Mouse (Mus musculus) v-Abl transformed pro-B cells (cell line): ENCODE results near the gene Dbi.

Source experiments
- in situ Hi-C, 2 experiments: fragments of 400-800 bp; cut with MboI; formaldehyde crosslinking; loops; one replicate each; pipeline ENCODE4 v1.15.1; 2025; ENCODE audit not compliant: unreplicated experiment in 2 of 2

The Dbi gene

GRCm38 (mm10) chr1:120090880-120091570 is 29.9 kb downstream of the Dbi start:
- in situ Hi-C loops: loop anchor here in 1 of 2 experiments (5.0 kb wide), 1 partner anchor 59 kb away; no protein-coding TSS in a partner anchor

- in situ Hi-C loops: loop anchor here in 1 of 2 experiments (5.0 kb wide), 1 partner anchor 57 kb away; no protein-coding TSS in a partner anchor
Observed at GRCm38 (mm10) chr1:120089180-120089579, 31.7 kb downstream of the Dbi start.

GRCm38 (mm10) chr1:120086644-120087043 is 34.2 kb downstream of the Dbi start:
- in situ Hi-C loops: loop anchor here in 1 of 2 experiments (5.0 kb wide), 1 partner anchor 54 kb away; no protein-coding TSS in a partner anchor

DNA sequence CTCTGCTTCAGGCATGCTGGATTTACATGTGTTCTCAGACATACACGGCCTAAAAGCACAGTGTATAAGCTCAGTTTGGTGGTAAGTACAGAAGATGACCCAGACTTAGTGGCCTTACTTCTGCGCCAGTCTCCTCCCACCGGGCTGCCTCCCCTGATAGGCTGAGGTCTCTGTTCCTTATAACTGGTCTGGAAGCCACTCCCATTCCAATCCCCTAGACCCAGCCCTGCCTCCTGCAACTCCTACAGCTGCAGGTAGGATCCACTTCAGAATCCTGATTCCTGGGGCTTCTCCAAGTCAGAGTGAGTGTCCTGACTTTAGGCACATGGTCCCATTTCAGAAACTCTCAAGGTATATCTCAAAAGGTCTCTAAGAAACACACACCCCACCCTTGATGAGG is 35.2 kb downstream of the Dbi start:
- in situ Hi-C loops: loop anchor here in 1 of 2 experiments (5.0 kb wide), 1 partner anchor 53 kb away; no protein-coding TSS in a partner anchor

- in situ Hi-C loops: no loop called here
Observed at GRCm38 (mm10) chr1:120083921-120084517, 36.9 kb downstream of the Dbi start.

DNA sequence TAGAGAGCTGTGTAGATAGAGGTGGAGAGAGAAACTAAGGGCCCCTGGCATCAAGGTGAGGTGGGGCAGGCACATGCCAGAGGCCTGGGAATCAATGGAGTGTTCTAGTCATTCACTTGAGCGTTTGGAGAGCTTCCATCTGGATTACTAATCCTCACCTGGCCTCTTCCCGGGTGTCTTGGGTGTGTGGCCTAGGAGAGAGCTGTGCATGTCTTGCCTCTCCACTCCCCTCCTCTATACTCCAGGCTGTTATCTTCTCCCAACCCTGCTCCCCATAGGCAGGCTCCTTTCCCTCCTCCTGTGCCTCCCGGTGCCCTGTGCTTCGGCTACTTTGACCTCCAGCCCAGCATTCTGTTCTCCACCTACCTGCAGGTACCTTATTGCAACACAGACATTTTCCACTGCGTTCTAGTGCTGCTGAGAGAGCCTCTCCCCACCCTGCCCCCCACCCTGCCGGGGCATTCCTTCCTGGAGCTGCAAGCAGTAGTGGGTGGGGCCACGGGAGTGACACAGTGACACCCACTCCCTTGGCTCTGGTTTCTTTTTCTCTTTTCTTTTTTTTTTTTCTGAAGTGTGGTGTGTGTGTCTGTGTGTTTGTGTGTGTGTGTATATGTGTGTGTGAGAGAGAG is 37.8 kb downstream of the Dbi start:
- in situ Hi-C loops: no loop called here

DNA sequence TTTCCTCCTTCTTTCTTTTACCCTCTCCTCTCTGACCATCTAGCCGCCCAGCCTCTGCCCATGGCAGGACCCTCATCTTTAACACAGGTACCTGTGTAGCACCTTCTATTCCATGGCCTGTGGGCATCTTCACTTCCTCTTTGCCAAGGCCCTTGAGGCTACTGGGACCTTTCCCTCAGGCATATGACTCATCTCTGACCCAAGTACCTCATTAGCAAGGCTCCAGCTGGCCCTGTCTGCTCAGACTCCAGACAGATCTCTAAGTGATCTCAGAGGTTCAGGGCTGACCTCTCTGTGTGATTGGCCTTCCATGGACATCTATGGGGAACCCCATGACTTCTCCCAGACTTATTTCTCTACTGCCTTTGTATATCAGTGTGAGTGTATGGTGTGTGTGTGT is 40.2 kb downstream of the Dbi start:
- in situ Hi-C loops: no loop called here

DNA sequence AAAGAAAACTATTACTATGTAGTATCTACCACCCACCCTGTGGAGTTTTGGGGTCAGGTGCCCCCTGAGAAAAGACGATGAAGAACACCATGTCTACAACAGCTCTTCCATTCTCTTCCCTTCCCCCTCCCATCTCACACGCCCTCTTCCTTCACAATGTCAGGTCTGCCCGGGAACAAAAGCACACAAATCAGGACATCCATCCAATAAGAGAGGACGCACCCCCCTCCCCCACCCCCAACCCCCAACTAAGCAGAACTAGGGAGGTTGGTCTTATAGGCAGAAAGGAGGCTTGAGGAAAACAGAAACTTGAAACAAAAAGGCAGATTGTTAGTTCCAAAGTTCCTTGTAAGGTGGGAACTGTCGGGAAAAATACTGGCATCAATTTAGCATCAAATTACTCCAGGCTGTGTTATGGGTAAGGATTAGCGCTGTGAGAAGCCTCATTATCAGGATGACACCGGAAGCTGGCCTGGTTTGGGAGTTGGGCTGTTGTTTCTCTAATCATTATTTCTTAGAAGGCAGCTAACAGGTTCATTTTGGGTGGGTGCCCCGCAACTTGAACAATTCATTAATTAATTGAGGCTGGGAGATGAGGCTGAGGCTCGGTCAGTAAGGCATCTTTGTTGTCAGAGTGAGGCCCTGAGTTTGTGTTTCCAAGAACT is 43.0 kb downstream of the Dbi start:
- in situ Hi-C loops: no loop called here

- in situ Hi-C loops: no loop called here
Observed at GRCm38 (mm10) chr1:120075507-120075906, 45.4 kb downstream of the Dbi start.

- in situ Hi-C loops: no loop called here
Observed at GRCm38 (mm10) chr1:120074931-120075330, 45.9 kb downstream of the Dbi start.

DNA sequence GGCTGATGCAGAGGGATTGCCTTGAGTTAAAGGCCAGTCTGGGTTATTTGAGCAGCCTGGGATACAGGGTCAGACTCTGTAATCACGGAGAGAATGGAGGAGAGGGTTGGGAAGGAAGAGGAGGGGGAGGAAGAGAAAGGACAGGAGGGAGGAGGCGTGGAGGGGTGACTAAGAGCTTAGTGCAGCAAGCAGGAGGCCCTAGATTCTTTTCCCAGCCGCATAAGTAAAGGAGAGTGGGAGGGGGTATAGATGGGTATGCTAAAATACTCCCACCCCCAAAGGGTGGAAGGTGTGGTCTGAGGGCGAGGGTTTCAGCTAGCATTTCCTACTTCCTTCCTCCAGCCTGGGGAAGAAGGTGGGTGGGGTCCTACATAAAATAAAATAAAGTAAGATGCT is 46.6 kb downstream of the Dbi start:
- in situ Hi-C loops: no loop called here

GRCm38 (mm10) chr1:120073519-120074306 is 47.2 kb downstream of the Dbi start, which contains the start of gene Tmem37:
Gene Tmem37, minus strand, starts transcription at chr1:120074074.
- in situ Hi-C loops: no loop called here

DNA sequence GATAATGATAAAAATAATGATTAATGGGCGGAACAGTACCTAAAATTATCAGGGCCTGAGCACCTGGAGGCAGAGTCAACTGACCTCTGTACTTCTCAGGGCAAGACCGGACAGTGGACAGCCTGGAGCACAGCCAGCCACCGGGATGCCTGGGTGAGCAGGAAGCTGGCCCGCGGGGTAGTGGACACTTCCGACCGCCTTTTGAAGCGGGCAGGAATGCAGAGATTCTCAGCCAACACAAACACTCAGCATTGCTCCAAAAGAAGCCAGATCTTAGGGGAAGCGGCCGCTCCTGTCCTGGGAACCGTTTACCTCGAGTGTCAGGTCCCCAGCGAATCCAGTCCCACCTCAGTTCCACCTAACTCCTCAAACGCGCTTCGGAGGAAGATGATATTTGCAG is 48.0 kb downstream of the Dbi start:
- in situ Hi-C loops: no loop called here

DNA sequence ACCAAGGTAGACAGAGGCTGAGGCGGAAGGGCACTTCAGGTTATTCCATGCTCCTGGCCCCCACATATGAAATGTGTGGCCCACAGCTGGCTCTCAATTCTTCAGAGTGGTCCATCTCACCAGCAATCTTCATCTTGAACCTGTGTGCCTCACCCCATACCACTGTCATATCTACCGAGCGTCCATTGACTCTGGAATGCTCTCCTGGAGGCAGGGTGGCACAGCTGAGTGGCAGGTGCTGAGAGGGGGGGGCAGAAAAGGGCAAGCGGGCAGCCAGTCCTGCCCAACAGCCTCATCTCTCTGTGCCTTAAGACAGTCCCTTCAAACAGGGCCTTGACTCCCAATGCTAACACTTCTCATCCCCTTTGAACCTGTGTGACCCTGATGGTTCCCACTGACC is 49.7 kb downstream of the Dbi start:
- in situ Hi-C loops: no loop called here

GRCm38 (mm10) chr1:120070168-120070567 is 50.7 kb downstream of the Dbi start:
- in situ Hi-C loops: no loop called here

GRCm38 (mm10) chr1:120069120-120069519 is 51.8 kb downstream of the Dbi start:
- in situ Hi-C loops: no loop called here

GRCm38 (mm10) chr1:120066625-120067024 is 54.3 kb downstream of the Dbi start:
- in situ Hi-C loops: no loop called here

- in situ Hi-C loops: no loop called here
Observed at GRCm38 (mm10) chr1:120066159-120066558, 54.7 kb downstream of the Dbi start.

DNA sequence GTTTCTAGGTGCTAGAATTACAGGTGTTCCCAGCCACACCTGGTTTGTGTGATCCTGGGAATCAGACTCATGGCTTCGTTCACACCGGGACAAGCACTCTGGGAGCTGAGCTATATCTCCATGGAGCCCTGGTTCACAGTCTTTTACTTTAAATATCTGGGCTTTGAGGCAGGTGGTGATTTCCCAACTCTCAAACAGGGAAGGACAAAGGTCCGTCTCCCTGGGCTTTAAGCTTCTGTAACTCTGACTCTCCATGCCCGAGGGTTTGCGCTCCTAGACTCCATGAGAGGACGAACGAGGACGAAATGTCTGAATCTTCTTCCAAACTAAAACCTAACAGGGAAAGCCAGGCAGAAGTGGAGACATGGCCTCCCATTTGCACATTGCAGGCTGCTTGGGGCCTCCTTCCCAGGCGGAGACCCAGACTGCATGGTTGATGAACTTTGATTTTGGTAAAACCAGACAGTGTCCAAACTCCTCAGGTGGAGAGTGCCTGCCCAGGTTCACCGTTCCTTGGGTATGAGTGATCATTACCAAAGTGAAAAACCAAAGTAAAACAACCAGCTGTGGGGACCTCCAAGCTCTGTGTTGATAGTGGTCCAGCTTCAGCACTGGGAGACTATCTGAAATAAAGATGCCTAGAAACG is 56.7 kb downstream of the Dbi start:
- in situ Hi-C loops: no loop called here
